Mouse (Mus musculus): ENCODE data around the gene Uchl4.

- TF ChIP-seq POLR2A (IDR thresholded peaks at IDR 0.05; ENCODE audit: borderline replicate concordance, extremely low read depth, insufficient read depth, insufficient read length, poor library complexity, severe bottlenecking) (no peak), CTCF (IDR thresholded peaks at IDR 0.05; ENCODE audit: borderline replicate concordance, extremely low read depth, insufficient read depth, insufficient read length) (no peak)
Measured at GRCm38 (mm10) chr9:64240116-64240515, 5.1 kb downstream of the Uchl4 start.
